Mouse (Mus musculus): ENCODE measurements around the gene Rhbdf2.
"Not testable (repeated sequence)": the region's sequence is repeated elsewhere in the genome, so short reads cannot be mapped to it uniquely, and the experiment has no call there.

The Rhbdf2 gene

GRCm38 (mm10) chr11:116621258-116621704 is 5.5 kb downstream of the Rhbdf2 start:
- ATAC-seq (ENCODE audit: insufficient number of reproducible peaks, low FRiP score, low TSS enrichment), result peak; percentile 70; the same call in 1 of the 2 replicates

GRCm38 (mm10) chr11:116620559-116621253 is 6.1 kb downstream of the Rhbdf2 start:
- no peak for ATAC-seq (ENCODE audit: insufficient number of reproducible peaks, low FRiP score, low TSS enrichment)

- ATAC-seq (ENCODE audit: insufficient number of reproducible peaks, low FRiP score, low TSS enrichment), result no peak
Observed at GRCm38 (mm10) chr11:116620073-116620472, 6.7 kb downstream of the Rhbdf2 start.

- no peak for ATAC-seq (ENCODE audit: insufficient number of reproducible peaks, low FRiP score, low TSS enrichment)
Observed at GRCm38 (mm10) chr11:116619561-116619960, 7.3 kb downstream of the Rhbdf2 start.

GRCm38 (mm10) chr11:116619156-116619555 is 7.7 kb downstream of the Rhbdf2 start:
- no peak for ATAC-seq (ENCODE audit: insufficient number of reproducible peaks, low FRiP score, low TSS enrichment)

GRCm38 (mm10) chr11:116618666-116619065 is 8.2 kb downstream of the Rhbdf2 start:
- ATAC-seq (ENCODE audit: insufficient number of reproducible peaks, low FRiP score, low TSS enrichment), result no peak

GRCm38 (mm10) chr11:116617641-116618040 is 9.2 kb downstream of the Rhbdf2 start:
- no peak for ATAC-seq (ENCODE audit: insufficient number of reproducible peaks, low FRiP score, low TSS enrichment)

GRCm38 (mm10) chr11:116616438-116617118 is 10.2 kb downstream of the Rhbdf2 start:
- ATAC-seq (ENCODE audit: insufficient number of reproducible peaks, low FRiP score, low TSS enrichment), result no peak

GRCm38 (mm10) chr11:116615735-116616437 is 10.9 kb downstream of the Rhbdf2 start:
- no peak for ATAC-seq (ENCODE audit: insufficient number of reproducible peaks, low FRiP score, low TSS enrichment)

- no peak for ATAC-seq (ENCODE audit: insufficient number of reproducible peaks, low FRiP score, low TSS enrichment)
Observed at GRCm38 (mm10) chr11:116613234-116613633, 13.6 kb downstream of the Rhbdf2 start.

- ATAC-seq (ENCODE audit: insufficient number of reproducible peaks, low FRiP score, low TSS enrichment), result no peak
Observed at GRCm38 (mm10) chr11:116612554-116612953, 14.3 kb downstream of the Rhbdf2 start.

GRCm38 (mm10) chr11:116611883-116612282 is 14.9 kb downstream of the Rhbdf2 start:
- no peak for ATAC-seq (ENCODE audit: insufficient number of reproducible peaks, low FRiP score, low TSS enrichment)

GRCm38 (mm10) chr11:116611168-116611567 is 15.7 kb downstream of the Rhbdf2 start:
- not testable (repeated sequence) for ATAC-seq (ENCODE audit: insufficient number of reproducible peaks, low FRiP score, low TSS enrichment)

- peak; percentile 78; the same call in 1 of the 2 replicates for ATAC-seq (ENCODE audit: insufficient number of reproducible peaks, low FRiP score, low TSS enrichment)
Observed at GRCm38 (mm10) chr11:116609965-116610630, 16.7 kb downstream of the Rhbdf2 start.

- ATAC-seq (ENCODE audit: insufficient number of reproducible peaks, low FRiP score, low TSS enrichment), result no peak
Observed at GRCm38 (mm10) chr11:116607717-116608116, 19.1 kb downstream of the Rhbdf2 start.

GRCm38 (mm10) chr11:116604097-116604496 is 22.7 kb downstream of the Rhbdf2 start:
- no peak for ATAC-seq (ENCODE audit: insufficient number of reproducible peaks, low FRiP score, low TSS enrichment)

- no peak for ATAC-seq (ENCODE audit: insufficient number of reproducible peaks, low FRiP score, low TSS enrichment)
Observed at GRCm38 (mm10) chr11:116603339-116603738, 23.5 kb downstream of the Rhbdf2 start.

GRCm38 (mm10) chr11:116602043-116602442 is 24.8 kb downstream of the Rhbdf2 start:
- ATAC-seq (ENCODE audit: insufficient number of reproducible peaks, low FRiP score, low TSS enrichment), result no peak

GRCm38 (mm10) chr11:116601166-116601565 is 25.7 kb downstream of the Rhbdf2 start:
- ATAC-seq (ENCODE audit: insufficient number of reproducible peaks, low FRiP score, low TSS enrichment), result no peak

GRCm38 (mm10) chr11:116599230-116599629 is 27.6 kb downstream of the Rhbdf2 start:
- no peak for ATAC-seq (ENCODE audit: insufficient number of reproducible peaks, low FRiP score, low TSS enrichment)

- ATAC-seq (ENCODE audit: insufficient number of reproducible peaks, low FRiP score, low TSS enrichment), result no peak
Observed at GRCm38 (mm10) chr11:116598193-116598592, 28.6 kb downstream of the Rhbdf2 start.

Measured in cerebellum, adult (tissue).